Mouse (Mus musculus) forebrain, embryonic 15.5 days (tissue): ENCODE results near the gene Mmp14. TPM values are rescaled to one million over a fixed set of nuclear protein-coding genes. Genes with fewer than 3 reads are reported as not detected.
A peak's percentile ranks its signal among the peaks of the same experiment; 100 is the strongest.

Experiments
- ATAC-seq: fragments of 200-750 bp; cut with Nextera tagmentation; replicated peaks from 2 replicates; pipeline ENCODE4 v1.8.0; 2017; ENCODE audit warnings: mild to moderate bottlenecking, moderate TSS enrichment, moderate library complexity
- H3K27ac ChIP-seq: fragments of 300-500 bp; sonication (generic); replicated peaks from 2 replicates; pipeline ENCODE4 v1.5.1; 2015; ENCODE audit warnings: mild to moderate bottlenecking, inconsistent platforms
- H3K27me3 ChIP-seq: fragments of 300-500 bp; sonication (generic); 2 replicates; pipeline ENCODE4 v1.6.1; 2015; ENCODE audit warnings: inconsistent platforms
- H3K36me3 ChIP-seq: fragments of 300-500 bp; sonication (generic); 2 replicates; pipeline ENCODE4 v1.6.1; 2015; ENCODE audit warnings: mild to moderate bottlenecking, inconsistent platforms
- H3K4me1 ChIP-seq: fragments of 300-500 bp; sonication (generic); 2 replicates; pipeline ENCODE4 v1.6.1; 2015; ENCODE audit warnings: inconsistent platforms
- H3K4me2 ChIP-seq: fragments of 300-500 bp; sonication (generic); replicated peaks from 2 replicates; pipeline ENCODE4 v1.6.1; 2015; ENCODE audit warnings: mild to moderate bottlenecking, inconsistent platforms
- H3K4me3 ChIP-seq: fragments of 300-500 bp; sonication (generic); 2 replicates; pipeline ENCODE4 v1.5.1; 2015; ENCODE audit warnings: mild to moderate bottlenecking, inconsistent platforms
- H3K9ac ChIP-seq: fragments of 300-500 bp; sonication (generic); replicated peaks from 2 replicates; pipeline ENCODE4 v1.6.1; 2015; ENCODE audit warnings: mild to moderate bottlenecking, inconsistent platforms
- H3K9me3 ChIP-seq: fragments of 300-500 bp; sonication (generic); 2 replicates; pipeline ENCODE4 v1.6.1; 2016; ENCODE audit warnings: inconsistent platforms
- WGBS: fragments of 180-500 bp; shearing (Covaris S2); methylation state at CpG from one replicate; pipeline ENCODE4 v1.1.7; 2015; ENCODE audit warnings: mixed read lengths; 5-methylcytosine and 5-hydroxymethylcytosine counted together
- polyA plus RNA-seq: library from polyadenylated mRNA; unstranded; fragments of >200 nt; fragmentation: Nextera tagmentation; extraction: Ambion mirVana; gene quantifications from 2 replicates; pipeline ENCODE4 v1.2.1, GENCODE M21; 2015

Mmp14 gene
- polyA plus RNA-seq, 1 experiment from 2014 or later, result 61.7 TPM

- WGBS, result 97% methylated on average over 3 of the region's 3 CpGs
- peaks cover 7% of the 10 kb centered on the region; the same call in 1 of the 2 replicates for H3K36me3 ChIP-seq
- no peak overlapping the region for H3K4me2 ChIP-seq
- H3K9me3 ChIP-seq, result no peaks in the 10 kb centered on the region
- H3K9ac ChIP-seq, result no peak overlapping the region
- no peak overlapping the region for H3K27ac ChIP-seq
- H3K4me3 ChIP-seq, result no peak overlapping the region
- H3K27me3 ChIP-seq, result no peaks in the 10 kb centered on the region
- no peak for ATAC-seq
- H3K4me1 ChIP-seq, result no peaks in the 10 kb centered on the region
These were observed 11.1 kb downstream of the Mmp14 start for GRCm38 (mm10) chr14:54442548-54442947.

- ATAC-seq, result no peak
- Histone ChIP-seq H3K4me1 (no peaks in the 10 kb centered on the region), H3K27ac (peak overlapping the region; percentile 34), H3K27me3 (no peaks in the 10 kb centered on the region), H3K9ac (no peak overlapping the region), H3K4me3 (no peak overlapping the region), H3K4me2 (no peak overlapping the region), H3K9me3 (no peaks in the 10 kb centered on the region), H3K36me3 (peaks cover 7% of the 10 kb centered on the region; the same call in 1 of the 2 replicates)
- 30% methylated on average over 3 of the region's 3 CpGs for WGBS
These were observed 11.8 kb downstream of the Mmp14 start for GRCm38 (mm10) chr14:54443196-54443595.

GRCm38 (mm10) chr14:54443712-54444618 is 12.6 kb downstream of the Mmp14 start:
- no peak for ATAC-seq

GRCm38 (mm10) chr14:54445476-54445875 is 14.1 kb downstream of the Mmp14 start:
- Histone ChIP-seq H3K27me3 (no peaks in the 10 kb centered on the region), H3K4me2 (no peak overlapping the region), H3K4me3 (no peak overlapping the region), H3K36me3 (no peaks in the 10 kb centered on the region; the same call in 1 of the 2 replicates), H3K27ac (no peak overlapping the region), H3K9me3 (no peaks in the 10 kb centered on the region), H3K9ac (no peak overlapping the region), H3K4me1 (peaks cover 7% of the 10 kb centered on the region; the same call in 1 of the 2 replicates)
- 54% methylated on average over 3 of the region's 3 CpGs for WGBS
- ATAC-seq, result no peak

More at GRCm38 (mm10) chr14:54443712-54444618, 12.6 kb downstream of the Mmp14 start:
- Histone ChIP-seq H3K4me2 (no peak overlapping the region), H3K27me3 (no peaks in the 10 kb centered on the region), H3K36me3 (peaks cover 4% of the 10 kb centered on the region; the same call in 1 of the 2 replicates), H3K4me3 (no peak overlapping the region), H3K27ac (peak overlapping the region; percentile 41), H3K9ac (no peak overlapping the region), H3K9me3 (no peaks in the 10 kb centered on the region), H3K4me1 (peaks cover 3% of the 10 kb centered on the region; the same call in 1 of the 2 replicates)
- 63% methylated on average over 15 of the region's 15 CpGs for WGBS

- Histone ChIP-seq H3K4me2 (no peak overlapping the region), H3K9ac (no peak overlapping the region), H3K36me3 (no peaks in the 10 kb centered on the region), H3K27ac (no peak overlapping the region), H3K4me1 (peaks cover 7% of the 10 kb centered on the region; the same call in 1 of the 2 replicates), H3K27me3 (no peaks in the 10 kb centered on the region), H3K4me3 (no peak overlapping the region), H3K9me3 (no peaks in the 10 kb centered on the region)
- no peak for ATAC-seq
- 88% methylated on average over 9 of the region's 9 CpGs for WGBS
These were observed 22.2 kb downstream of the Mmp14 start for GRCm38 (mm10) chr14:54453566-54453965.

- no peak overlapping the region for H3K4me2 ChIP-seq
- no peak overlapping the region for H3K27ac ChIP-seq
- no peaks in the 10 kb centered on the region for H3K36me3 ChIP-seq
- no peak for ATAC-seq
- no peak overlapping the region for H3K9ac ChIP-seq
- H3K9me3 ChIP-seq, result no peaks in the 10 kb centered on the region
- no peak overlapping the region for H3K4me3 ChIP-seq
- no peaks in the 10 kb centered on the region for H3K4me1 ChIP-seq
- WGBS, result 85% methylated on average over 11 of the region's 11 CpGs
- H3K27me3 ChIP-seq, result no peaks in the 10 kb centered on the region
These were observed 23.5 kb downstream of the Mmp14 start for GRCm38 (mm10) chr14:54454669-54455528.

- Histone ChIP-seq H3K4me2 (no peak overlapping the region), H3K27ac (no peak overlapping the region), H3K4me1 (no peaks in the 10 kb centered on the region), H3K27me3 (no peaks in the 10 kb centered on the region), H3K36me3 (no peaks in the 10 kb centered on the region), H3K9ac (no peak overlapping the region), H3K9me3 (no peaks in the 10 kb centered on the region), H3K4me3 (no peak overlapping the region)
- 87% methylated on average over 14 of the region's 14 CpGs for WGBS
- ATAC-seq, result no peak
These were observed 26.6 kb downstream of the Mmp14 start for GRCm38 (mm10) chr14:54457907-54458569.

- Histone ChIP-seq H3K9ac (no peak overlapping the region), H3K4me2 (no peak overlapping the region), H3K27me3 (no peaks in the 10 kb centered on the region), H3K4me1 (peaks cover 9% of the 10 kb centered on the region; the same call in 1 of the 2 replicates), H3K9me3 (no peaks in the 10 kb centered on the region), H3K4me3 (no peak overlapping the region), H3K36me3 (no peaks in the 10 kb centered on the region), H3K27ac (no peak overlapping the region)
- ATAC-seq, result no peak
- WGBS, result 77% methylated on average over 4 of the region's 4 CpGs
These were observed 30.7 kb downstream of the Mmp14 start for GRCm38 (mm10) chr14:54462146-54462545.

- no peaks in the 10 kb centered on the region for H3K27me3 ChIP-seq
- peak overlapping the region; percentile 74 for H3K4me3 ChIP-seq
- peak overlapping the region; percentile 75 for H3K4me2 ChIP-seq
- peak overlapping the region; percentile 77 for H3K27ac ChIP-seq
- peak; percentile 62 for ATAC-seq
- peaks cover 9% of the 10 kb centered on the region; the same call in 1 of the 2 replicates for H3K4me1 ChIP-seq
- peak overlapping the region; percentile 66 for H3K9ac ChIP-seq
- 15% methylated on average over 12 of the region's 12 CpGs for WGBS
- peaks cover 4% of the 10 kb centered on the region for H3K36me3 ChIP-seq
- no peaks in the 10 kb centered on the region for H3K9me3 ChIP-seq
These were observed 31.9 kb downstream of the Mmp14 start for GRCm38 (mm10) chr14:54463108-54463958.

GRCm38 (mm10) chr14:54463959-54464292 is 32.5 kb downstream of the Mmp14 start, which contains the start of gene Lrp10:
Gene Lrp10 (plus strand): TSS chr14:54464137.
- Histone ChIP-seq H3K4me2 (peak within 1 kb of the TSS; percentile 75), H3K27ac (peak within 1 kb of the TSS; percentile 77), H3K9me3 (no peaks in the 10 kb centered on the region), H3K9ac (peak within 1 kb of the TSS; percentile 66), H3K4me3 (peak within 1 kb of the TSS; percentile 74), H3K36me3 (peaks cover 10% of the 10 kb centered on the region), H3K4me1 (peaks cover 9% of the 10 kb centered on the region; the same call in 1 of the 2 replicates), H3K27me3 (no peaks in the 10 kb centered on the region)
- WGBS, result under 1% methylated on average over 35 of the region's 35 CpGs
- ATAC-seq, result peak; percentile 92
